Mouse (Mus musculus): Measurements from ENCODE around the gene Mogat2.

Mogat2 gene

DNA sequence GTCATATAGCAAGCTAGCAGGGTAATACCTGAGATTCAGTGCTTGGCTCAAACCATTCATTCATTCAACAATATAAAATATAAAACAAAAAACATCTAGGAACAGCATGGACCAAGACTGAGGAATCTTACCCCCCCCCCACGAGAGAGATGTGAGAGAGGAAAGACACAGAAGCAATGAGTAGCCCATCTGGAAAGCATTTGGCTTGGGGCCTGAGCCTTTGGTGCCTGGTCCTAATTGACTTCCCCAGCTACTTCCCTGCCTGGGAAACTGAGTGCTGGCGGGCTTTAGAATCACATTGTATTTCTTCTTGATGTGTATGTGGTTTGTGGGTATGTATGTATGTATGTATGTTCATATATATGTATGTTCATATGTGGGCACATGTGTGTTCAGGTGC is 2.8 kb downstream of the Mogat2 start:
- no peak for DNase-seq (ENCODE audit: low spot score)

- no peak for DNase-seq (ENCODE audit: low spot score)
Observed at GRCm38 (mm10) chr7:99234916-99235315, 3.5 kb downstream of the Mogat2 start.

DNA sequence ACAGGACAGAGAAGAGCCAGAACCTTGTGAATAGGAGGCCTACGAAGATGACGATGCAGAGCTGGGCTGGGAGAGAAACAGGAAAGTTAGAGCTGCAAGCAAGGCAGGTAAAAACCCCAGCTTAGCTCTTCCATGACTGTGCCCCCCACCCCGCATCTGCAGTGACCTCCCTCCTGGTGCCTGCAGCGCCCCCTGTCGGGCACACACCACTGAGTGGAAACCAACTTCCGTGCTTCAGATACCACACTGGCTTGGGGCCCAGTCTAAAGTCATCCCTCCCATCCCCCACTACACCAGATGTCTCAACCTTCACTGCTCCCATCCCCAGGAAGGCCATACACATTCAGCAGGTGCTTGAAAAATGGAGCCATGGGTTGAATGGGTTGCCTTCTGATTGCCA is 5.8 kb downstream of the Mogat2 start:
- DNase-seq (ENCODE audit: low spot score) = no peak

- no peak for DNase-seq (ENCODE audit: low spot score)
Observed at GRCm38 (mm10) chr7:99230061-99230747, 8.2 kb downstream of the Mogat2 start.

- no peak for DNase-seq (ENCODE audit: low spot score)
Observed at GRCm38 (mm10) chr7:99229411-99229810, 9.0 kb downstream of the Mogat2 start.

DNA sequence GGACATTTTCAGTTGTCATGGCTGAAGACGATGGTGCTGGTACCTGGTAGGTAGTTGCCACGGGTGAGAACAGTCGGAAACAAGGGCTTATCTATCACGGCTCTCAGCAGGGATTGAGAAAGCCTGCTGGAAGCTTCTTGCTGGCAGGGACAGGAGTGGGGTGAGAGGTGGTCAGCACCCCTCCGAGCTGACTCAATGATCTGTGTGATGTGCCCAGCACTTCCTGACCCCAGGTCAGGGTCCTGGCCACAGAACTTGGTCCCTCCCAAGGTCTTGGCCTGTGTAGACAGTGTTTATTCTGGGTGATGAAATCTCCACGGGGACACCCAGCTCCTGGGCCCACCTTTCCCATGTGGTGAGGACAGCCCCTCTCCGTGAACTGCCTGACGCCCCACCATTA is 9.6 kb downstream of the Mogat2 start:
- DNase-seq (ENCODE audit: low spot score) = no peak

GRCm38 (mm10) chr7:99227267-99227666 is 11.2 kb downstream of the Mogat2 start:
- DNase-seq (ENCODE audit: low spot score) = no peak

DNA sequence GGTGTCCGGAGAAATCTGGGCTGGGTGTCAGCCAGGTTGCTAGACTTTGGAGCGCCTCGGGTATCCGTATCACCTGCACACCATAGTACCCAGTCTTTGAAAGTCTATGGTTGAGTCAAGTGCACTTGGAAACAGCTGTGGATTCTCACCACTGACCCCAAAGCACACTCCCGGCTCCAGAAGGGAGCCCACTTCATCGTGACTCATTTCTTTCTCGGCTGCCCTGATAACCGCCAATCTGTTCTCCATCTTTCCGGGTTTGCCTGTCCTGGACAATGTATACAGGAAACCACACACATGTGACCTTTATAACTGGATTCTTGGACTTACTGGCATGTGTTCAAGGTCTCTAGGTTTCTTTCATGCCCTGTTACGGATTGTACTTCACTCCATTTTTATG is 11.8 kb downstream of the Mogat2 start:
- no peak for DNase-seq (ENCODE audit: low spot score)

DNA sequence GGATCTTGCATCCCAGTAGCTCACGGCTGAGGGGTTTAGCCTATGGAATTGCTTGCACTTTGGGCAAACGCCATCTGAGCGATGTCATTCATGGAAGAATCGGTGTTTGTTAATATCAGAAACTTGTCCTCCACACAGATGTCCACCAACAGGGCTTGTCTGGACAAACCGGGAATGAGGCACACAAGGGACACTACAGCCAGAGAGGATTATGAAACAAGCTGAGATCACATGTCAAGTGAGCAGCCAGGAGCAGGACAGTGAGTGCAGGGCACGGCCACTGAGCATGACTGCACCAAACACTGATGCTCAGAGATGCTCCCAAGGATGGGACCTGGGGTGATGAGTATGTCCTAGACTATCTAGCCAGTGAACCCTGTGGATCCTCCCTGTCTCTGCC is 13.0 kb downstream of the Mogat2 start:
- DNase-seq (ENCODE audit: low spot score) = no peak

- no peak for DNase-seq (ENCODE audit: low spot score)
Observed at GRCm38 (mm10) chr7:99224648-99225190, 13.7 kb downstream of the Mogat2 start.

DNA sequence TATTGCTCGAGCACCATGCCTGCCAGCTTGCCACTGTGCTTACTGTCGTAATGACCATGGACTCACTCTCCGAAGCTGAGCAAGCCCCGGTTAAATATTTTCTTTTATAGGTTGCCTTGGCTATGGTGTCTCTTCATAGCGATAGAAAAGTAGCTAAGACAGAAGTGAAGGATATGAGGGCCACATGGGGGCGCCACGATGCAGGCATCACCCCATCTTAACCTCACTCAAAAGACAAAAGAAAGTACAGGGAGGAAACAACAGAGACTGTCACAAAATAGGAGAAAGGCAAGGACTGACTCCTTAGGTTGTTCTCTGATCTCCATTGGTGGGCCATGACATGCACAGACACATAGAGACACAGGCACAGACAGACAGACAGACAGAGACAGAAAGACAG is 14.2 kb downstream of the Mogat2 start:
- no peak for DNase-seq (ENCODE audit: low spot score)

- DNase-seq (ENCODE audit: low spot score) = no peak
Observed at GRCm38 (mm10) chr7:99217338-99218074, 20.9 kb downstream of the Mogat2 start.

DNA sequence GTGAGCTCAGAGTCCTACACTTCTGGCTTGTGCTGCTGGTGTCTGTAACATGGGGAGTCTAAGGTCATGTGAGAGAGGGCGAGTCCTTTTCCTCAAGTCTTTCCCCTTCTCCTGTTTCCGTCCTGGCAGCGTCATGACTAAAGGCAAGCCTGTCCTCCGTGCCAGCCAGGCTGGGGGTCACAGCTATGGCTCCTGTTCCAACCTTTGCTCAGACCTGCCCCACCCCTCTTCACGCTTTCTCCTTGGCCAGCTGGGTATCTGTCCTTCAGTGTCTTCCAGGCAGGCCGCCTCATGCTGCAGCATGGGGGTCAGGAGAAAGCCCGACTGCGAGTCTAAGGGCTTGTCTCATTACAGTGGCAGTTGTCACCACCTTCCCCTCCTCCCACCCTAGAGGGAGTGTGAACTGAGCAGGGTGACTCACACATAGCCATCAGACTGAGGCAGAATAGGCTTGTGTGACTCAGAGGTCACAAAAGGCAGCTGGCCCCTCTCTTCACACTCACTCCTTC is 23.0 kb downstream of the Mogat2 start:
- DNase-seq (ENCODE audit: low spot score) = no peak

- DNase-seq (ENCODE audit: low spot score) = no peak
Observed at GRCm38 (mm10) chr7:99214621-99215185, 23.7 kb downstream of the Mogat2 start.

- DNase-seq (ENCODE audit: low spot score) = no peak
Observed at GRCm38 (mm10) chr7:99213686-99214085, 24.7 kb downstream of the Mogat2 start.

DNA sequence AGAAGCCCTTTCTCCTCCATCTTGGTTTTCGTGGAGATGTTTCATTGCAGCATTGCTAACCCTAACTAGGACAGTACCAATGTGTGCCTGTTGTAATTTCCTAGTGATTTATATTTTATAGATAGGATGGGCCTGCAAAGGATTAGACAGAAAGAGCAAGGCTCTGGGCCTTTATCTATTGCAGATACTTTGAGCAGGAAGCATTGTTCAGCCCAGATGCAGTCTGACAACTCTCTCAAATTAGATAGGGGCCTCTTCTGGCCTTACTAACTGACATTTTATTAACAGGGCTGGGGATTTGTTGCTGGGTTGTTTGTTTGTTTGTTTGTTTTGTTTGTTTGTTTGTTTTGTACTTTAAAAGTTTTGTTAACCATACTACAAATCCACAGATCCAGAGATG is 25.4 kb downstream of the Mogat2 start:
- DNase-seq (ENCODE audit: low spot score) = no peak

- no peak for DNase-seq (ENCODE audit: low spot score)
Observed at GRCm38 (mm10) chr7:99208704-99209103, 29.7 kb downstream of the Mogat2 start.

DNA sequence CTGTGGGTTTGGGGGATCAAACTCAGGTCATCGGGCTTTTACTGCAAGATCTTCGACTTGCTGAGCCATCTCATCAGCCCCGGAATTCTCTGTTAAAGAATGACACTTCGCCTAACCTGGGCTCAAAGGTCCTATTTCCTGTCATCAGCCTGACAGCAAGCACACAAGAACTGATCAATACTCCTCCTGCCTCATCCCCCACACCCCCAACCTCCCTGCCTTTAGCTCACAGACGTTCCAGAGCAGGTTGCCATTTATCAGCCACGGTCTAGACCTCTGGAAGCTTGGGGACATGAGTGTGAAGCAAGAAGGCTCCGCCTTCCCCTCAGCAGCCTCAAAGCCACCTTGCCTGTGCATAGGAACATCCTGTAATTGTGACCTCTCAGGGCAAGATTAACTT is 32.1 kb downstream of the Mogat2 start:
- no peak for DNase-seq (ENCODE audit: low spot score)

DNA sequence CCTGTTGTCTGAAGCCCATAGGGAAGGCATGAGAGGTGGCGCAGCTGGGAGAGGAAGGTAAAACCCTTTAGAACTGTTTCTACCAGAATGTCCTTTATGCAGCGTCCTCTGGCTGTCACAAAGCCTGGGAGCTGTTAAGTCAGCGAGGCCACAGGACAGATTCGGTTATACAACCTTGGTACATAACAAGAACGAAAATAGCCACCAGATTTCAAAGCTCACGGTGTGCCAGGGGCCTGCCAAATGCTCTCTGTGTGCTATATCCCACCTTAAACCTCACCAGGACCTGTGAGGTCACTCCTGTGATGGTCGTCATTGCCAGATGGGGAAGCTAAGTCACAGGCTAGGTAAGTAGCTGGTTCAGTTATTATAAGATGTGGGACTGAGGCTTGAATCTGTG is 36.3 kb downstream of the Mogat2 start:
- no peak for DNase-seq (ENCODE audit: low spot score)

GRCm38 (mm10) chr7:99200290-99200689 is 38.1 kb downstream of the Mogat2 start:
- no peak for DNase-seq (ENCODE audit: low spot score)

GRCm38 (mm10) chr7:99199451-99200175 is 38.8 kb downstream of the Mogat2 start:
- no peak for DNase-seq (ENCODE audit: low spot score)

- DNase-seq (ENCODE audit: low spot score) = no peak
Observed at GRCm38 (mm10) chr7:99198811-99199210, 39.6 kb downstream of the Mogat2 start.

Measured in spleen, adult 12 weeks (tissue).